ENCODE assay signal across 25 mouse cellular contexts in genomic region chr16:10761182-10761581, GRCm38 (mm10). TPM values are rescaled to one million over a fixed set of nuclear protein-coding genes. Genes with fewer than 3 reads are reported as not detected.
DNase-seq lines count a peak whose midpoint lies in the region; ATAC-seq lines count a peak whose summit lies in the region.
"Had no signal": no experiment of that assay in that cellular context is flagged by ENCODE, and none has a peak within 500 bp of the region (broad histone marks: within the 10 kb centered on the region; RNA-seq: fewer than 3 reads in every experiment).

No protein-coding gene starts in this region.

- H3K27me3 ChIP-seq in midbrain, embryonic 10.5 days (ENCODE audit: low read depth, poor library complexity, severe bottlenecking) = no peaks in the 10 kb centered on the region
- H3K27me3 ChIP-seq in midbrain, embryonic 11.5 days (ENCODE audit: control insufficient read depth, insufficient read depth, low read length) = no peaks in the 10 kb centered on the region
- H3K27me3 ChIP-seq: limb, embryonic 15.5 days; neural tube, embryonic 13.5 days had no signal

- H3K9me3 ChIP-seq in midbrain, embryonic 10.5 days (replicated peaks) = no peaks in the 10 kb centered on the region
- no peaks in the 10 kb centered on the region for H3K9me3 ChIP-seq in midbrain, embryonic 11.5 days (ENCODE audit: control insufficient read depth, low read length)
- H3K9me3 ChIP-seq: limb, embryonic 15.5 days; liver, embryonic 15.5 days; neural tube, embryonic 13.5 days had no signal

- intact Hi-C loops in heart, postnatal 36 days (cut with DNase I) = loop anchor here (2.0 kb wide), 2 partner anchors 18 to 32 kb away; no protein-coding TSS in a partner anchor

- DNase-seq in gastrocnemius, adult 18-20 months (ENCODE audit: low spot score) = peak; percentile 40
- DNase-seq in gastrocnemius, adult 8-10 months (ENCODE audit: low spot score in 2 of 2) = no peak
- peak; percentile 26 to 29 for DNase-seq in heart, postnatal 36 days
- no peak for DNase-seq in heart, adult 8-10 months (ENCODE audit: low spot score)
- DNase-seq in midbrain, embryonic 10.5 days (ENCODE audit: low spot score) = no peak
- no peak for DNase-seq in midbrain, embryonic 11.5 days (ENCODE audit: low spot score, missing footprints)
- DNase-seq in Muller cell, postnatal 12 days (ENCODE audit: inconsistent ontology term) = no peak
- DNase-seq: adrenal gland, adult 2 months; cerebellum, adult 9-11 months; embryo, embryonic 11 days; kidney, adult 18-20 months; layer of hippocampus, postnatal 36 days; midbrain, embryonic 14.5 days; spleen, adult 18-20 months; thymus, postnatal 25 days had no signal

- H3K9ac ChIP-seq in midbrain, embryonic 11.5 days (ENCODE audit: low read length) = no peak overlapping the region
- H3K9ac ChIP-seq: limb, embryonic 15.5 days; liver, embryonic 15.5 days; neural tube, embryonic 13.5 days had no signal

- 78% methylated on average over 8 of the region's 8 CpGs for WGBS in midbrain, embryonic 10.5 days
- 71% methylated on average over 8 of the region's 8 CpGs for WGBS in midbrain, embryonic 11.5 days

- no peaks in the 10 kb centered on the region for H3K36me3 ChIP-seq in midbrain, embryonic 10.5 days
- no peaks in the 10 kb centered on the region for H3K36me3 ChIP-seq in midbrain, embryonic 11.5 days (ENCODE audit: control insufficient read depth, insufficient read depth, low read length)
- H3K36me3 ChIP-seq: limb, embryonic 15.5 days; liver, embryonic 15.5 days; neural tube, embryonic 13.5 days had no signal

- no peak for ATAC-seq in midbrain, embryonic 11.5 days (ENCODE audit: low FRiP score)
- ATAC-seq: forebrain, embryonic 16.5 days had no signal

- H3K27ac ChIP-seq in midbrain, embryonic 10.5 days (replicated peaks) = 0 out of 2 replicates have a peak overlapping the region, but pooled peaks have one; percentile 17
- H3K27ac ChIP-seq in midbrain, embryonic 11.5 days (ENCODE audit: low read depth, low read length) = no peak overlapping the region
- H3K27ac ChIP-seq: heart, adult 2 months; kidney, postnatal 0 days; layer of hippocampus, adult 2 months; limb, embryonic 15.5 days; liver, embryonic 15.5 days; neural tube, embryonic 13.5 days had no signal

- H3K4me2 ChIP-seq in midbrain, embryonic 11.5 days = no peak overlapping the region
- H3K4me2 ChIP-seq: limb, embryonic 15.5 days; liver, embryonic 15.5 days; neural tube, embryonic 13.5 days had no signal

- no peak overlapping the region for H3K4me3 ChIP-seq in midbrain, embryonic 10.5 days
- H3K4me3 ChIP-seq in midbrain, embryonic 11.5 days (ENCODE audit: low read depth, low read length) = no peak overlapping the region
- H3K4me3 ChIP-seq: heart, adult 2 months; layer of hippocampus, adult 2 months; limb, embryonic 15.5 days; liver, embryonic 15.5 days; neural tube, embryonic 13.5 days had no signal

- peaks cover 6% of the 10 kb centered on the region; the same call in 1 of the 2 replicates for H3K4me1 ChIP-seq in midbrain, embryonic 10.5 days
- H3K4me1 ChIP-seq in midbrain, embryonic 11.5 days (ENCODE audit: control insufficient read depth, insufficient read depth, low read length) = no peaks in the 10 kb centered on the region
- H3K4me1 ChIP-seq: liver, embryonic 15.5 days had no signal

RNA-seq across cellular contexts. Expression of gene Socs1, which starts 24.2 kb away (rescaled TPM):
- total RNA-seq in gastrocnemius, adult 18-20 months (2021) = under 1 TPM; 0.21 to 0.52 TPM
- total RNA-seq in gastrocnemius, adult 8-10 months (2022) = under 1 TPM in 3 of 4 experiments, not detected in 1; 0.31 to 0.49 (median 0.35) TPM
- under 1 TPM; 0.33 to 0.49 TPM for total RNA-seq in heart, postnatal 36 days (2021)
- total RNA-seq in heart, adult 8-10 months (2022) = under 1 TPM; 0.32 to 0.41 (median 0.36) TPM
- polyA plus RNA-seq in midbrain, embryonic 10.5 days (2016; fragmentation: Nextera tagmentation; extraction: Ambion mirVana) = 2.4 and 2.7 TPM in 2 replicates
- 2.2 and 2.5 TPM in 2 replicates for polyA plus RNA-seq in midbrain, embryonic 11.5 days (2014; fragmentation: Nextera tagmentation; extraction: Ambion mirVana)

RNA-seq across cellular contexts. Expression of gene Tnp2, which starts 27.3 kb away (rescaled TPM):
- total RNA-seq in gastrocnemius, adult 18-20 months (2021) = not detected
- not detected for total RNA-seq in gastrocnemius, adult 8-10 months (2022)
- total RNA-seq in heart, postnatal 36 days (2021) = not detected
- total RNA-seq in heart, adult 8-10 months (2022) = not detected
- not detected in 2 replicates for polyA plus RNA-seq in midbrain, embryonic 10.5 days (2016; fragmentation: Nextera tagmentation; extraction: Ambion mirVana)
- not detected in 2 replicates for polyA plus RNA-seq in midbrain, embryonic 11.5 days (2014; fragmentation: Nextera tagmentation; extraction: Ambion mirVana)
- total RNA-seq: adrenal gland, adult 2 months; heart, adult 2 months; layer of hippocampus, adult 2 months; layer of hippocampus, postnatal 36 days; left cerebral cortex, postnatal 25 days had no signal
- polyA plus RNA-seq: adrenal gland, adult 2 months; embryonic facial prominence, embryonic 14.5 days; forebrain, embryonic 16.5 days; hindbrain, embryonic 11.5 days; kidney, postnatal 0 days; limb, embryonic 15.5 days; liver, embryonic 15.5 days; midbrain, embryonic 14.5 days; neural tube, embryonic 13.5 days had no signal

RNA-seq across cellular contexts. Expression of gene Prm3, which starts 29.5 kb away (rescaled TPM):
- not detected for total RNA-seq in gastrocnemius, adult 18-20 months (2021)
- not detected for total RNA-seq in gastrocnemius, adult 8-10 months (2022)
- total RNA-seq in heart, postnatal 36 days (2021) = not detected
- total RNA-seq in heart, adult 8-10 months (2022) = not detected
- not detected in 2 replicates for polyA plus RNA-seq in midbrain, embryonic 10.5 days (2016; fragmentation: Nextera tagmentation; extraction: Ambion mirVana)
- polyA plus RNA-seq in midbrain, embryonic 11.5 days (2014; fragmentation: Nextera tagmentation; extraction: Ambion mirVana) = not detected in 2 replicates
- total RNA-seq: adrenal gland, adult 2 months; heart, adult 2 months; layer of hippocampus, adult 2 months; layer of hippocampus, postnatal 36 days; left cerebral cortex, postnatal 25 days had no signal
- polyA plus RNA-seq: adrenal gland, adult 2 months; embryonic facial prominence, embryonic 14.5 days; forebrain, embryonic 16.5 days; hindbrain, embryonic 11.5 days; kidney, postnatal 0 days; limb, embryonic 15.5 days; liver, embryonic 15.5 days; midbrain, embryonic 14.5 days; neural tube, embryonic 13.5 days had no signal

RNA-seq across cellular contexts. Expression of gene Prm2, which starts 34.8 kb away (rescaled TPM):
- total RNA-seq in gastrocnemius, adult 18-20 months (2021) = not detected
- not detected for total RNA-seq in gastrocnemius, adult 8-10 months (2022)
- total RNA-seq in heart, postnatal 36 days (2021) = not detected
- total RNA-seq in heart, adult 8-10 months (2022) = not detected
- polyA plus RNA-seq in midbrain, embryonic 10.5 days (2016; fragmentation: Nextera tagmentation; extraction: Ambion mirVana) = not detected in 2 replicates
- polyA plus RNA-seq in midbrain, embryonic 11.5 days (2014; fragmentation: Nextera tagmentation; extraction: Ambion mirVana) = not detected in 2 replicates
- total RNA-seq: adrenal gland, adult 2 months; heart, adult 2 months; layer of hippocampus, adult 2 months; layer of hippocampus, postnatal 36 days; left cerebral cortex, postnatal 25 days had no signal
- polyA plus RNA-seq: embryonic facial prominence, embryonic 14.5 days; forebrain, embryonic 16.5 days; hindbrain, embryonic 11.5 days; kidney, postnatal 0 days; limb, embryonic 15.5 days; liver, embryonic 15.5 days; midbrain, embryonic 14.5 days; neural tube, embryonic 13.5 days had no signal

RNA-seq across cellular contexts. Expression of gene Prm1, which starts 44.5 kb away (rescaled TPM):
- not detected for total RNA-seq in gastrocnemius, adult 18-20 months (2021)
- total RNA-seq in gastrocnemius, adult 8-10 months (2022) = not detected
- total RNA-seq in heart, postnatal 36 days (2021) = not detected
- total RNA-seq in heart, adult 8-10 months (2022) = not detected
- not detected in 2 replicates for polyA plus RNA-seq in midbrain, embryonic 10.5 days (2016; fragmentation: Nextera tagmentation; extraction: Ambion mirVana)
- polyA plus RNA-seq in midbrain, embryonic 11.5 days (2014; fragmentation: Nextera tagmentation; extraction: Ambion mirVana) = not detected in 2 replicates
- total RNA-seq: adrenal gland, adult 2 months; heart, adult 2 months; layer of hippocampus, adult 2 months; layer of hippocampus, postnatal 36 days; left cerebral cortex, postnatal 25 days had no signal
- polyA plus RNA-seq: adrenal gland, adult 2 months; embryonic facial prominence, embryonic 14.5 days; forebrain, embryonic 16.5 days; hindbrain, embryonic 11.5 days; kidney, postnatal 0 days; liver, embryonic 15.5 days; midbrain, embryonic 14.5 days had no signal

Comparison
In these comparisons a context has a peak if more than half of its experiments do, and no peak if none do; other contexts are left out.
1. DNase-seq: peak in gastrocnemius, adult 18-20 months (single experiment) and heart, postnatal 36 days (2 of 2); none in gastrocnemius, adult 8-10 months (0 of 2), heart, adult 8-10 months (single experiment), midbrain, embryonic 10.5 days (single experiment), midbrain, embryonic 11.5 days (single experiment) and Muller cell, postnatal 12 days (single experiment).